Mouse (Mus musculus): Measurements from ENCODE around the gene Dclk1. TPM values are rescaled to one million over a fixed set of nuclear protein-coding genes. Genes with fewer than 3 reads are reported as not detected.

Dclk1 gene
- 0.74 and 1.1 TPM in 2 replicates for polyA plus RNA-seq (2012; rRNA removed)

DNA sequence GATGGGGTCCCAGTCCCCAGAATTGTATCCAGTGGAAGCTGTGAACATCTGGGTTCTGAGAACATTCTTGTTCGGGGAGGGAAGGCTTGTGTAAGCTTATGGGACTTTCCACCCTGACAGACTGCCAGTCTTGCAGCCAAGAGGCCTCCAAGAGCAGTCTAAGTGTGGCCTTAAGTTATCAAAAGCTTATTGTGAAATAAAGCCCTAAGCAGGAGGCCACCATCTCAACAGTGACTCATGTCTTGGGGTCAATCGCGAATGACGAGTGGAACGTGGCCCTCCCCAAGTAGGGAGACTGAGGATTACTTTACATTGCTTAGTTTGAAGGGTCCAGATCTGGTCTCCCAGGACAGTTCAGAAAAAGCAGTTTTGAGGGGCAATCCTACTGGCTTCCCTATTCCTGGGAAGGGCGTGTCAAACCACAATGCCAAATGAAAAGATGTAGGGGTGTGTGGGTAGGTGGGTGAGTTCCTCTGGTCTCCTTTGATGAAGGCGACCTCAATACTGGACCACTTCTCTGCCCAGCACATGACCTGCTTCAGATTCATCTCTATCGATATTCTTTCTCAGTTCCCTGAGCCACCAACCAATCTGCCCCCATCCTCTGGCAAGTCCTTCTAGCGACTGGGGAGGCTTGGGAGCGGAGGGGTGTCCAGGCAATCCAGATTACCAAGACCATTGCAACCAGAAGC, at the start of gene Dclk1:
Dclk1 (plus strand) TSS at position 635 of the 692 bp plus-strand sequence.

GRCm38 (mm10) chr3:55472110-55472509, 229.9 kb downstream of the Dclk1 start, which contains the start of gene Gm21954:
Gm21954 (minus strand) TSS chr3:55472210.

Other genes starting within 250 kb of the Dclk1 start
- gene Ccna1, start 186.9 kb upstream of the Dclk1 start, polyA plus RNA-seq (2012; rRNA removed), result 0.44 TPM in 1 of 2 replicates, not detected in the other
- gene Spg20, start 130.3 kb upstream of the Dclk1 start, polyA plus RNA-seq (2012; rRNA removed), result 2.8 and 2.9 TPM in 2 replicates
- not detected in 2 replicates for gene Ccdc169, start 105.0 kb upstream of the Dclk1 start, polyA plus RNA-seq (2012; rRNA removed)
- 0.09 TPM in 1 of 2 replicates, not detected in the other for gene Sohlh2, start 60.3 kb upstream of the Dclk1 start, polyA plus RNA-seq (2012; rRNA removed)
- gene Gm21954, start 229.8 kb downstream of the Dclk1 start, polyA plus RNA-seq (2012; rRNA removed), result not detected in 2 replicates

Measured in stomach, adult 2 months (tissue).